Mouse (Mus musculus): ENCODE measurements around the gene Rrp1b. TPM values are rescaled to one million over a fixed set of nuclear protein-coding genes. Genes with fewer than 3 reads are reported as not detected.
A peak's percentile ranks its signal among the peaks of the same experiment; 100 is the strongest.

Rrp1b gene
- polyA plus RNA-seq, 1 experiment from 2014 or later: 29.2 TPM

DNA sequence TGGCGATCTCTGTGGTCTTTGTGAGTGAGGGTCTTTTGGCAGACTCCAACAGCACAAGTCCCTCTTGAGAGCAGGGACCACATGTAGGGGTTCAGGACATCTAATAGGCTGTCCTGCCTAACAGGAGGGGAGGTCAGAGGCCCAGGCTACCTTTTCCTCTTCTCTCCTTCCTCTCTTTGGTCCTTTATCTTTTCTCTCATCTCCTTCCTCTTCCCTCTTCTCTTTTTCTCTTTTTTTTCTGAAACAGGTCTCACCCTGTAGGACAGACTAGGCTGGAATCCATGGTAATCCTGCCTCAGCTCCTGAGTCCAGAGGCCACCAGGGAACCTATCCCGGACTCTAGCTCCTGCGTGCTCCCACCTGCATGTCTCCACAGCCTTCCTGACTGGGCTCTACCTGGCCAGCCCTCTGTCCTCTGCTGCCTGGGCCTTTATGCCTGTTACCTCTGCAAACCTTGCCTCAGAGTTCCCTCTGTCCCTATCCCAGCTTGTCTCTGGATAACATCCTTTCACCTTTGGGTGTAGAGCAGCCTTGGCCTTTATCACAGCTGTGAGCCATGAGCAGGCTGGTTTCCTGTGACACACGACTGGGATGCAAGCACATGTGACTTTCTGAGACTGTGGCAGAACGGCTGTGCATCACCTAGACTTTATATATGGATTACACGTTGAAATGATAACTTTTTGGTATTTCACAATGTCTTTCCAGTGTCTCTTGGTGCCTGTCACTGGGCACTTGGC lies 73.5 kb downstream of the Rrp1b start:
- H3K4me1 ChIP-seq (replicated peaks): peaks cover 29% of the 10 kb centered on the region
- no peak overlapping the region for H3K9ac ChIP-seq
- H3K36me3 ChIP-seq: no peaks in the 10 kb centered on the region
- H3K9me3 ChIP-seq (replicated peaks): no peaks in the 10 kb centered on the region
- no peak for ATAC-seq (replicated peaks; ENCODE audit: insufficient number of reproducible peaks, insufficient read depth, low FRiP score, low read depth)
- no peak overlapping the region for H3K4me3 ChIP-seq
- no peak overlapping the region for H3K4me2 ChIP-seq
- 65% methylated on average over 6 of the region's 6 CpGs for WGBS
- H3K27ac ChIP-seq: no peak overlapping the region
- peaks cover 15% of the 10 kb centered on the region; the same call in 1 of the 2 replicates for H3K27me3 ChIP-seq

DNA sequence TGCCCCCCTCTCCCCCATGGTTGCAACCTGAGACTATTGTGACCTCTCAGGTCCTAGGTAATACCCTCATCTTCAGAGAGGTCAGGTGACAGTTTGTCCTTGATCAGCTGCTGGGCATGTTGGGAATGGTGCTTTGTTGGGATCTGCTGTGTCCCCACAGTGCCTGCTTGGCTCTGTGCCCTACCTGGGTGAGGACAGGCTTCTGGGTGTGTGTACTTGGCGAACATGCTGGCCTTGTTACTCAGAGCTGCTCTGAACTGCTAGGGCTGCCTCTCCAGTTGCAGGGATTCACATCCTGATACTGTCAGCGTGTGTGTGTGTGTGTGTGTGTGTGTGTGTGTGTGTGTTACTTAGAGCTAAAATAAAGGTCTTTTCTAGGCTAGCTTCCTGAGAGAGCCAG lies 74.5 kb downstream of the Rrp1b start:
- whole genome bisulfite sequencing: 25% methylated on average over 2 of the region's 2 CpGs
- H3K27ac ChIP-seq: peak overlapping the region; percentile 65

DNA sequence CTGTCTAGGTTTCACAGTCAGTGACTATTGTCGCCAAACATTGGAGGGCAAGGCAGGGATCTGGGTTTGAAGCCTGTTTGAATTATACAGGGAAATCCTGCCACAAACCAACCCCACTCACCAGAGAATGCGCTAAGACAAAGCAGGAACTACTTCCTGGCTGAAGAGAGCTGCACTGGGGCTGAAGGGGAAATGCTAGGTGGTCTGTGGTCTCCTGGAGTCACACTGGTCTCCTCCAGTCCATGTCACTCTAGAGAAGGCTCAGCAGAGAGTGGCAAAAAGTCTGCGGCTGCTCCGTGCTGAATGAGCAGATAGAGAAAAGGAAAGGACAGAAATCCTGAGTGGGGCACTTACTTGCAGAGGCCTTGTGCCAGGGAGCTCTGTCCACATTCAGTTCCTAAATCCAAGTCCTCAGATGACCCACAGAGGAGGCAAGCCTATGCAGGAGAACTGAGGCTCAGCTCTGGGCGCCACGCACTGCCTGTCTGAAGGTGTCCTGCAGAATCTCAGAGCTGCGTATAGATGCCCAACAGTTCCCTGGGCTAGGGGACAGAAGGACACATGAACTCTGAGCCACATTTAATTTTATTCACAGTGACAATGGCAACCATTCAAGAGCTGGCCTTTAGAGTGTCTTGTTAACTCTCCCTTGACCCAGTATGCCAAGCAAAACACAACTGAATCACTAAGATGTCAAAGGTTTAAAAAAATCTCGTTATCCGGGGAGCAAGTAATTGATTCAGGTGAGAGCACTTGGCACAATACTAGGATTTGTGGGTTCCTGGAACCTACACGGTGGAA lies 75.3 kb downstream of the Rrp1b start:
- H3K4me1 ChIP-seq (replicated peaks): peaks cover 31% of the 10 kb centered on the region
- H3K27me3 ChIP-seq: peaks cover 6% of the 10 kb centered on the region; the same call in 1 of the 2 replicates
- no peaks in the 10 kb centered on the region for H3K36me3 ChIP-seq
- peak overlapping the region; percentile 65 for H3K27ac ChIP-seq
- H3K4me2 ChIP-seq: no peak overlapping the region
- no peak for ATAC-seq (replicated peaks; ENCODE audit: insufficient number of reproducible peaks, insufficient read depth, low FRiP score, low read depth)
- H3K9ac ChIP-seq: 0 out of 2 replicates have a peak overlapping the region, but pooled peaks have one; percentile 28
- 72% methylated on average over 10 of the region's 10 CpGs for WGBS
- H3K9me3 ChIP-seq (replicated peaks): no peaks in the 10 kb centered on the region
- H3K4me3 ChIP-seq: no peak overlapping the region

More for the DNA sequence above, 74.5 kb downstream of the Rrp1b start:
- no peaks in the 10 kb centered on the region for H3K9me3 ChIP-seq (replicated peaks)
- no peaks in the 10 kb centered on the region for H3K36me3 ChIP-seq
- no peak overlapping the region for H3K4me3 ChIP-seq
- H3K9ac ChIP-seq: no peak overlapping the region
- H3K4me2 ChIP-seq: no peak overlapping the region
- peaks cover 9% of the 10 kb centered on the region; the same call in 1 of the 2 replicates for H3K27me3 ChIP-seq
- ATAC-seq (replicated peaks; ENCODE audit: insufficient number of reproducible peaks, insufficient read depth, low FRiP score, low read depth): peak; percentile 58; the same call in 1 of the 2 replicates
- H3K4me1 ChIP-seq (replicated peaks): peaks cover 31% of the 10 kb centered on the region

Other genes with a start within 250 kb of the Rrp1b start
- gene Sik1, start 180.3 kb upstream of the Rrp1b start, polyA plus RNA-seq (2015; fragmentation: Nextera tagmentation; extraction: Ambion mirVana): 16.4 and 22.5 TPM in 2 replicates
- gene Hsf2bp, start 249 bp downstream of the Rrp1b start, polyA plus RNA-seq (2015; fragmentation: Nextera tagmentation; extraction: Ambion mirVana): 0.04 and 0.26 TPM in 2 replicates
- 6.4 and 13.0 TPM in 2 replicates for gene Notch3, start 130.8 kb downstream of the Rrp1b start, polyA plus RNA-seq (2015; fragmentation: Nextera tagmentation; extraction: Ambion mirVana)
- gene Ephx3, start 153.4 kb downstream of the Rrp1b start, polyA plus RNA-seq (2015; fragmentation: Nextera tagmentation; extraction: Ambion mirVana): 0.30 and 0.34 TPM in 2 replicates
- 48.8 and 66.7 TPM in 2 replicates for gene Brd4, start 248.6 kb downstream of the Rrp1b start, polyA plus RNA-seq (2015; fragmentation: Nextera tagmentation; extraction: Ambion mirVana)

Measured in heart, embryonic 15.5 days (tissue).